Mouse (Mus musculus): ENCODE measurements around the gene Gga1. TPM values are rescaled to one million over a fixed set of nuclear protein-coding genes. Genes with fewer than 3 reads are reported as not detected.

Gene Gga1
- polyA plus RNA-seq, 1 experiment, result 69.9 TPM

DNA sequence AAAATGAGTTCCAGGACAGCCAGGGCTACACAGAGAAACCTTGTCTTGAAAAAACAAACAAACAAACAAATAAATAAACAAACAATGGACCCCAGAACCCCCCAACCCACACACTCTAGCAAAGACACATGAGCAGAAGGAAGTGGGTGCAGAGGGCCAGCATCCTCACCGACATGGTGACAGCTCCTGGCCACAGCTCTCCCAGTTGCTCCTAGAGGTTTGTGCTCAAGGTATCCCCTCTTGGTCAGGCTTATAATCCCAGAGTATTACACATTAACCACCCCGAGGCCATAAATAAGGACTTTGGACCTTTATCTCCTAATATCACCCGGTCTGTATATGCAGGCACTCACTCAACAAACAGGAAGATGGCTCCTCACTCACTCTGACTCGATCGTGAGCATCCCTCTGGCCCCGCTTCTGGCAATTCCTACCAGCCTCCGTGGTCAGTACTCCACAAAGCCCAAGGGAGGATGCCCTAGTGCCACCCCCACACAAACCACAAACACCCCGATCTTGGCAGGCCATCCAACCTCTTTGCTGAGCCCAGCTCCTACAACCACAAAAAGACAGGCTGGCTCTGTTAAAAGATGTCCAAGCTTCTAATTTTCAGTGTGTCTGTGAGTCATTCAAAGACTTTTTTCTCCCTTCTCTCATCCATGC is 21.6 kb upstream of the Gga1 start, which contains the start of gene Lgals2:
Gene Lgals2, minus strand, starts transcription at position 227 of the 663 bp plus-strand sequence.
- Histone ChIP-seq H3K27me3 (ENCODE audit: control insufficient read depth, insufficient read depth, low read length) (no peaks in the 10 kb centered on the region), H3K4me3 (ENCODE audit: control insufficient read depth, low read depth, low read length) (no peak within 1 kb of the TSS), H3K27ac (ENCODE audit: control insufficient read depth, insufficient read depth, low read depth, low read length) (no peak within 1 kb of the TSS), H3K4me1 (ENCODE audit: control insufficient read depth, insufficient read depth, low read length) (peaks cover 7% of the 10 kb centered on the region), H3K36me3 (ENCODE audit: control insufficient read depth, insufficient read depth, low read length) (no peaks in the 10 kb centered on the region)
- TF ChIP-seq POLR2A (IDR thresholded peaks at IDR 0.05; ENCODE audit: control insufficient read depth, low read depth, low read length) (no peak), CTCF (IDR thresholded peaks at IDR 0.05; ENCODE audit: control insufficient read depth, insufficient read depth, insufficient replicate concordance, low read depth, low read length) (no peak)

DNA sequence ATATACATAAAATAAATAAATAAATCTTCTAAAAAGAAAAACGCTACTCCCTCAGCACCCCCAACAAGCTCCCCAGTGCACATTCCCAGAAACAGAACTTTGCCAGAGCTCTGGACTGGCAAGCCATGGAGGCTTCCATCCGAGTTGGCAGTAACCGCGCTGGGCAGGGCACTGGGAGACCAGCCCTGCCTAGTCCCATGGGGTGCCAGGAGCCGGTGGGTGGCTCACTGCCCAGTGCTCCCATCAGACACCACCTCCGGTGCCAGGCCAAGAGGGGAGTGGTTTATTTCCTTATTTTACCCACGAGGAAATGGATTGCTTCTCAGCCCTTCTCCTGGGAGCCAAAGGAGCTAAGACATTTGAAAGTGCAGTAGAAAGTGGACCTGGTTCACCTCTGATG is 20.0 kb upstream of the Gga1 start:
- no peak overlapping the region for H3K4me3 ChIP-seq (ENCODE audit: control insufficient read depth, low read depth, low read length)
- H3K27me3 ChIP-seq (ENCODE audit: control insufficient read depth, insufficient read depth, low read length), result no peaks in the 10 kb centered on the region
- H3K36me3 ChIP-seq (ENCODE audit: control insufficient read depth, insufficient read depth, low read length), result no peaks in the 10 kb centered on the region
- TF ChIP-seq POLR2A (IDR thresholded peaks at IDR 0.05; ENCODE audit: control insufficient read depth, low read depth, low read length) (no peak), CTCF (IDR thresholded peaks at IDR 0.05; ENCODE audit: control insufficient read depth, insufficient read depth, insufficient replicate concordance, low read depth, low read length) (no peak)
- H3K4me1 ChIP-seq (ENCODE audit: control insufficient read depth, insufficient read depth, low read length), result no peaks in the 10 kb centered on the region; the same call in 1 of the 2 replicates
- no peak overlapping the region for H3K27ac ChIP-seq (ENCODE audit: control insufficient read depth, insufficient read depth, low read depth, low read length)

DNA sequence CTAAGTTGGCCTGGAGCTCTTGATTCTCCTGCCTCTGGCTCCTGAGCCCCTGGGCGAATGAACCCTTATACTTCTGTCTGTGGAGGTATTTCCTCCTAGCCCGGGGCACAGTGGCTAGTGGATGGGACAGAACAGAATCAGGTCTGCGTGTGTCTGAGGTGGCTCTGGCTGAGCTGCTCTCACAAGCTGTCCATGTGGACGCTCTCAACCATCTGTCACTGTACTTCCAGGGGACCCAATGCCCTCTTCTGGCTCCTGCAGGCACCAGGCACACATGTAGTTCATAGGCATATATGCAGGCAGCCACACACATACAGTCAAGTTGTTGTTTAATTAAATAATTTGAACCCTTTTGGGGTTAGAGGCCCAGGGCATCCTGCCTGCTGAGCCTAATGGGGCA is 17.7 kb upstream of the Gga1 start:
- no peak for TF ChIP-seq POLR2A (IDR thresholded peaks at IDR 0.05; ENCODE audit: control insufficient read depth, low read depth, low read length)
- TF ChIP-seq CTCF (IDR thresholded peaks at IDR 0.05; ENCODE audit: control insufficient read depth, insufficient read depth, insufficient replicate concordance, low read depth, low read length), result no peak
- Histone ChIP-seq H3K27ac (ENCODE audit: control insufficient read depth, insufficient read depth, low read depth, low read length) (no peak overlapping the region), H3K4me3 (ENCODE audit: control insufficient read depth, low read depth, low read length) (no peak overlapping the region), H3K36me3 (ENCODE audit: control insufficient read depth, insufficient read depth, low read length) (no peaks in the 10 kb centered on the region), H3K4me1 (ENCODE audit: control insufficient read depth, insufficient read depth, low read length) (peaks cover 8% of the 10 kb centered on the region), H3K27me3 (ENCODE audit: control insufficient read depth, insufficient read depth, low read length) (no peaks in the 10 kb centered on the region)

DNA sequence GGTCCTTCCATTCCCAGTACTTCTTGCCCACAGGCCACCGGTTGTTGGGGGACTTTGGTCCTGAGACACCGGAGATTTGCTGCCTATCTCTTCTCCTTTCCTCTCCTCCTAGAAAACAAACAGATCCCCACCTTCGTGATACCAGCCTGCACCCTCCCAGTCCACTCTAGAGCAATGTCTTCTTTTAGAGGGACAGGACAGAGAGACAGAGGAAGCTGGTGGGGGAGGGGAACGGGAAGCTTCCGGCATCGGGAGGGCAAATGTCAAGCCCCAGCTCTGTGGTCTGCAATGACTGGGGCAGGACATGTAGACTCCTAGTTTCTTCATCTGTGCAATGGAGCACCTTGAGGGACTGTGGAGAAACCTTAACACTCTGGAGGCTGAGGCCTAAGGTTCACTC is 17.3 kb upstream of the Gga1 start:
- H3K27ac ChIP-seq (ENCODE audit: control insufficient read depth, insufficient read depth, low read depth, low read length), result no peak overlapping the region
- TF ChIP-seq CTCF (IDR thresholded peaks at IDR 0.05; ENCODE audit: control insufficient read depth, insufficient read depth, insufficient replicate concordance, low read depth, low read length) (no peak), POLR2A (IDR thresholded peaks at IDR 0.05; ENCODE audit: control insufficient read depth, low read depth, low read length) (no peak)
- no peak overlapping the region for H3K4me3 ChIP-seq (ENCODE audit: control insufficient read depth, low read depth, low read length)
- H3K36me3 ChIP-seq (ENCODE audit: control insufficient read depth, insufficient read depth, low read length), result no peaks in the 10 kb centered on the region
- peaks cover 9% of the 10 kb centered on the region for H3K4me1 ChIP-seq (ENCODE audit: control insufficient read depth, insufficient read depth, low read length)
- no peaks in the 10 kb centered on the region for H3K27me3 ChIP-seq (ENCODE audit: control insufficient read depth, insufficient read depth, low read length)

DNA sequence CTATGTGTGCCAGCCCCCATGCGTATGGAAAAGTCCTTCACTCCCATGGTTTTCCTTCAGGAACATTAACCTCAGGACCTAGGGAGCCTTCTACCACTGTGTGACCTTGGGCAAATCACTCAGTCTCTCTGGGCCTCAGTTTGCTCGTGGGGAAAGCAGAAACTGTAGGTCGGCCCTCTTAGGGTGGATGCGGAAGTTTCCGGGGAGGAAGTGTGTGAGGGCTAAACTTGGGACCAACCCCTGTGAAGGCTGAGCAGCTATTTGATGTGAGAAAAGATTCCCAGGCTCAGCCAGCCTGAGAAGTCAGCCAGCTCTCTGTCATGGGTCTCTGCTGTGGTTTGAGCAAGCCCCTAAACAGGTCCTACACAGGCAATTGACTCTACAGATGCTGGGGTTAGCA is 14.7 kb upstream of the Gga1 start:
- no peak overlapping the region for H3K27ac ChIP-seq (ENCODE audit: control insufficient read depth, insufficient read depth, low read depth, low read length)
- no peak overlapping the region for H3K4me3 ChIP-seq (ENCODE audit: control insufficient read depth, low read depth, low read length)
- TF ChIP-seq POLR2A (IDR thresholded peaks at IDR 0.05; ENCODE audit: control insufficient read depth, low read depth, low read length) (no peak), CTCF (IDR thresholded peaks at IDR 0.05; ENCODE audit: control insufficient read depth, insufficient read depth, insufficient replicate concordance, low read depth, low read length) (no peak)
- H3K27me3 ChIP-seq (ENCODE audit: control insufficient read depth, insufficient read depth, low read length), result no peaks in the 10 kb centered on the region
- peaks cover 9% of the 10 kb centered on the region for H3K4me1 ChIP-seq (ENCODE audit: control insufficient read depth, insufficient read depth, low read length)
- H3K36me3 ChIP-seq (ENCODE audit: control insufficient read depth, insufficient read depth, low read length), result no peaks in the 10 kb centered on the region

DNA sequence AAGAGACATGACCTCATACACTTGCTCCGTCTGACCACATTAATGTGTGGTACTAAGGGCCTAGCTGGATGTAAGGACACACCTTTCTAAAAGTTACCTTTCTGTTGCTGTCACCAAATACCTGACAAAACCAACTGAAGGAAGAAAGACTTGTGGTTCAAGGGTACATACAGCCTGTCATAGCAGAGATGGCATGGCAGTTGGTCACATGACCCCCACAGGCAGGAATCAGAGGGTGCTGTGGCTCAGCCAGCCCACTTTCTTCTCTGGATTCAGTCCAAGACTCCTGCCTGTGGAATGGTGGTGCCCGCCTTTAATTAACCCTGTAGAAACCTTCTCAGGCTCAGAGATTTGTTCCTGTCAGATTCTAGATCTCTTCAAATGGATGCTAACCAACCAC is 13.8 kb upstream of the Gga1 start:
- Histone ChIP-seq H3K4me1 (ENCODE audit: control insufficient read depth, insufficient read depth, low read length) (peaks cover 13% of the 10 kb centered on the region), H3K27ac (ENCODE audit: control insufficient read depth, insufficient read depth, low read depth, low read length) (no peak overlapping the region), H3K4me3 (ENCODE audit: control insufficient read depth, low read depth, low read length) (no peak overlapping the region), H3K36me3 (ENCODE audit: control insufficient read depth, insufficient read depth, low read length) (no peaks in the 10 kb centered on the region), H3K27me3 (ENCODE audit: control insufficient read depth, insufficient read depth, low read length) (no peaks in the 10 kb centered on the region)
- no peak for TF ChIP-seq CTCF (IDR thresholded peaks at IDR 0.05; ENCODE audit: control insufficient read depth, insufficient read depth, insufficient replicate concordance, low read depth, low read length)
- TF ChIP-seq POLR2A (IDR thresholded peaks at IDR 0.05; ENCODE audit: control insufficient read depth, low read depth, low read length), result no peak

DNA sequence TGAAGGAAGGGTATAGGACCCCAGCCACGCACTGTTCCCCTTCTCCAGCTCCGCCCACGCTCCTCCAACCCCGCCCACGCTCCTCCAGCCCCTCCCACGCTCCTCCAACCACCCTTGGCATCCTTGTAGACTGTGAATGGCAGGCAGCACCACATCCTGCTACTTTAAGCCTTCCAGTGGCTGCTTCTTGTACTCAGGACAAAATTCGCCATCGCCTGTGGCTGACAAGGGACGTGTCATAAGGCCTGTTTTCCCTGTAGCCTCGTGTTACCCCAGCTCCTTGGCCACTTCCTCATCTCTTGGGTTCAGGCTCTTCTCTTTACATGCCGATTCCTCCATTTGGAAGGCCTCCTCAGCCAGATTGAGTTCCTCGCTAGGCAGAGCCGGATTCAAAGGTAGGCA is 13.1 kb upstream of the Gga1 start:
- H3K27ac ChIP-seq (ENCODE audit: control insufficient read depth, insufficient read depth, low read depth, low read length), result no peak overlapping the region
- H3K4me1 ChIP-seq (ENCODE audit: control insufficient read depth, insufficient read depth, low read length), result peaks cover 13% of the 10 kb centered on the region
- H3K36me3 ChIP-seq (ENCODE audit: control insufficient read depth, insufficient read depth, low read length), result no peaks in the 10 kb centered on the region
- H3K4me3 ChIP-seq (ENCODE audit: control insufficient read depth, low read depth, low read length), result no peak overlapping the region
- no peaks in the 10 kb centered on the region for H3K27me3 ChIP-seq (ENCODE audit: control insufficient read depth, insufficient read depth, low read length)
- no peak for TF ChIP-seq POLR2A (IDR thresholded peaks at IDR 0.05; ENCODE audit: control insufficient read depth, low read depth, low read length)
- TF ChIP-seq CTCF (IDR thresholded peaks at IDR 0.05; ENCODE audit: control insufficient read depth, insufficient read depth, insufficient replicate concordance, low read depth, low read length), result no peak

Data from testis, adult 2 months (tissue).